Mouse (Mus musculus): ENCODE measurements around the gene Slc7a9. TPM values are rescaled to one million over a fixed set of nuclear protein-coding genes. Genes with fewer than 3 reads are reported as not detected.

Slc7a9 gene
- polyA plus RNA-seq, 1 experiment: not detected

GRCm38 (mm10) chr7:35423071-35423470 lies 25.5 kb upstream of the Slc7a9 start:
- no peak overlapping the region for H3K4me2 ChIP-seq (ENCODE audit: low read depth)
- H3K36me3 ChIP-seq (ENCODE audit: control insufficient read depth, insufficient read depth): peaks cover 15% of the 10 kb centered on the region
- no peaks in the 10 kb centered on the region for H3K27me3 ChIP-seq (ENCODE audit: control insufficient read depth, insufficient read depth, insufficient read length)
- no peaks in the 10 kb centered on the region for H3K79me2 ChIP-seq (ENCODE audit: control insufficient read depth, insufficient read depth)
- no peak overlapping the region for H3K4me3 ChIP-seq
- no peak overlapping the region for H3ac ChIP-seq (ENCODE audit: control insufficient read depth, insufficient read length)
- TF ChIP-seq POLR2AphosphoS2 (IDR thresholded peaks at IDR 0.05; ENCODE audit: insufficient read length, low read depth) (no peak), USF1 (IDR thresholded peaks at IDR 0.05; ENCODE audit: low read depth) (no peak), CEBPB (IDR thresholded peaks at IDR 0.05; ENCODE audit: insufficient read depth, poor library complexity, severe bottlenecking) (no peak), MYOG (IDR thresholded peaks at IDR 0.05; ENCODE audit: control insufficient read depth in 1 of 3, insufficient read depth in 1 of 3, insufficient read length in 2 of 3, low read depth in 2 of 3) (no peak), POLR2A (IDR thresholded peaks at IDR 0.05; ENCODE audit: insufficient read length, low read depth) (no peak), MAX (IDR thresholded peaks at IDR 0.05; ENCODE audit: low read depth) (no peak), TCF3 (IDR thresholded peaks at IDR 0.05; ENCODE audit: insufficient read length, low read depth) (no peak), SRF (IDR thresholded peaks at IDR 0.05; ENCODE audit: control insufficient read depth, insufficient read length, low read depth) (no peak), MYOD1 (IDR thresholded peaks at IDR 0.05; ENCODE audit: control insufficient read depth in 1 of 3, insufficient read length in 2 of 3, low read depth in 2 of 3) (no peak), REST (IDR thresholded peaks at IDR 0.05; ENCODE audit: insufficient read depth, insufficient read length) (no peak), TCF12 (IDR thresholded peaks at IDR 0.05; ENCODE audit: insufficient read depth, poor library complexity, severe bottlenecking) (no peak), E2F4 (IDR thresholded peaks at IDR 0.05; ENCODE audit: insufficient read depth) (no peak)

- TF ChIP-seq E2F4 (IDR thresholded peaks at IDR 0.05; ENCODE audit: insufficient read depth) (no peak), USF1 (IDR thresholded peaks at IDR 0.05; ENCODE audit: low read depth) (no peak), TCF12 (IDR thresholded peaks at IDR 0.05; ENCODE audit: insufficient read depth, poor library complexity, severe bottlenecking) (no peak), POLR2A (IDR thresholded peaks at IDR 0.05; ENCODE audit: insufficient read length, low read depth) (no peak), MAX (IDR thresholded peaks at IDR 0.05; ENCODE audit: low read depth) (no peak), TCF3 (IDR thresholded peaks at IDR 0.05; ENCODE audit: insufficient read length, low read depth) (no peak), SRF (IDR thresholded peaks at IDR 0.05; ENCODE audit: control insufficient read depth, insufficient read length, low read depth) (no peak), POLR2AphosphoS2 (IDR thresholded peaks at IDR 0.05; ENCODE audit: insufficient read length, low read depth) (no peak), MYOG (IDR thresholded peaks at IDR 0.05; ENCODE audit: control insufficient read depth in 1 of 3, insufficient read depth in 1 of 3, insufficient read length in 2 of 3, low read depth in 2 of 3) (no peak), REST (IDR thresholded peaks at IDR 0.05; ENCODE audit: insufficient read depth, insufficient read length) (no peak), MYOD1 (IDR thresholded peaks at IDR 0.05; ENCODE audit: control insufficient read depth in 1 of 3, insufficient read length in 2 of 3, low read depth in 2 of 3) (no peak), CEBPB (IDR thresholded peaks at IDR 0.05; ENCODE audit: insufficient read depth, poor library complexity, severe bottlenecking) (no peak)
- no peak overlapping the region for H3ac ChIP-seq (ENCODE audit: control insufficient read depth, insufficient read length)
- no peak overlapping the region for H3K4me3 ChIP-seq
- H3K79me2 ChIP-seq (ENCODE audit: control insufficient read depth, insufficient read depth): no peaks in the 10 kb centered on the region
- H3K27me3 ChIP-seq (ENCODE audit: control insufficient read depth, insufficient read depth, insufficient read length): no peaks in the 10 kb centered on the region
- peaks cover 8% of the 10 kb centered on the region for H3K36me3 ChIP-seq (ENCODE audit: control insufficient read depth, insufficient read depth)
- H3K4me2 ChIP-seq (ENCODE audit: low read depth): no peak overlapping the region
Measured at GRCm38 (mm10) chr7:35428146-35428545, 20.4 kb upstream of the Slc7a9 start.

- H3K4me3 ChIP-seq: no peak overlapping the region
- H3K4me2 ChIP-seq (ENCODE audit: low read depth): no peak overlapping the region
- H3K27me3 ChIP-seq (ENCODE audit: control insufficient read depth, insufficient read depth, insufficient read length): no peaks in the 10 kb centered on the region
- no peak overlapping the region for H3ac ChIP-seq (ENCODE audit: control insufficient read depth, insufficient read length)
- no peaks in the 10 kb centered on the region for H3K36me3 ChIP-seq (ENCODE audit: control insufficient read depth, insufficient read depth)
- TF ChIP-seq CEBPB (IDR thresholded peaks at IDR 0.05; ENCODE audit: insufficient read depth, poor library complexity, severe bottlenecking) (no peak), TCF3 (IDR thresholded peaks at IDR 0.05; ENCODE audit: insufficient read length, low read depth) (no peak), POLR2A (IDR thresholded peaks at IDR 0.05; ENCODE audit: insufficient read length, low read depth) (no peak), TCF12 (IDR thresholded peaks at IDR 0.05; ENCODE audit: insufficient read depth, poor library complexity, severe bottlenecking) (no peak), POLR2AphosphoS2 (IDR thresholded peaks at IDR 0.05; ENCODE audit: insufficient read length, low read depth) (no peak), MYOG (IDR thresholded peaks at IDR 0.05; ENCODE audit: control insufficient read depth in 1 of 3, insufficient read depth in 1 of 3, insufficient read length in 2 of 3, low read depth in 2 of 3) (no peak)
- no peaks in the 10 kb centered on the region for H3K79me2 ChIP-seq (ENCODE audit: control insufficient read depth, insufficient read depth)
Measured at GRCm38 (mm10) chr7:35435266-35435665, 13.3 kb upstream of the Slc7a9 start.

GRCm38 (mm10) chr7:35447501-35447900 lies 1.1 kb upstream of the Slc7a9 start:
- peaks cover 27% of the 10 kb centered on the region for H3K27me3 ChIP-seq (ENCODE audit: control insufficient read depth, insufficient read depth, insufficient read length)
- TF ChIP-seq POLR2A (IDR thresholded peaks at IDR 0.05; ENCODE audit: insufficient read length, low read depth): no peak
- no peak for TF ChIP-seq MYOG (IDR thresholded peaks at IDR 0.05; ENCODE audit: control insufficient read depth in 1 of 3, insufficient read depth in 1 of 3, insufficient read length in 2 of 3, low read depth in 2 of 3)
- no peak for TF ChIP-seq REST (IDR thresholded peaks at IDR 0.05; ENCODE audit: insufficient read depth, insufficient read length)
- no peak for TF ChIP-seq TCF12 (IDR thresholded peaks at IDR 0.05; ENCODE audit: insufficient read depth, poor library complexity, severe bottlenecking)
- no peak overlapping the region for H3ac ChIP-seq (ENCODE audit: control insufficient read depth, insufficient read length)
- H3K36me3 ChIP-seq (ENCODE audit: control insufficient read depth, insufficient read depth): no peaks in the 10 kb centered on the region
- no peak overlapping the region for H3K4me3 ChIP-seq
- H3K4me2 ChIP-seq (ENCODE audit: low read depth): no peak overlapping the region
- no peaks in the 10 kb centered on the region for H3K79me2 ChIP-seq (ENCODE audit: control insufficient read depth, insufficient read depth)

- Histone ChIP-seq H3K36me3 (ENCODE audit: control insufficient read depth, insufficient read depth) (no peaks in the 10 kb centered on the region), H3K4me3 (no peak overlapping the region), H3K4me2 (ENCODE audit: low read depth) (no peak overlapping the region), H3ac (ENCODE audit: control insufficient read depth, insufficient read length) (no peak overlapping the region), H3K27me3 (ENCODE audit: control insufficient read depth, insufficient read depth, insufficient read length) (peaks cover 28% of the 10 kb centered on the region), H3K79me2 (ENCODE audit: control insufficient read depth, insufficient read depth) (no peaks in the 10 kb centered on the region)
- TF ChIP-seq POLR2A (IDR thresholded peaks at IDR 0.05; ENCODE audit: insufficient read length, low read depth) (no peak), SRF (IDR thresholded peaks at IDR 0.05; ENCODE audit: control insufficient read depth, insufficient read length, low read depth) (no peak), MAX (IDR thresholded peaks at IDR 0.05; ENCODE audit: low read depth) (no peak), MYOG (IDR thresholded peaks at IDR 0.05; ENCODE audit: control insufficient read depth in 1 of 3, insufficient read depth in 1 of 3, insufficient read length in 2 of 3, low read depth in 2 of 3) (no peak), TCF3 (IDR thresholded peaks at IDR 0.05; ENCODE audit: insufficient read length, low read depth) (no peak), CEBPB (IDR thresholded peaks at IDR 0.05; ENCODE audit: insufficient read depth, poor library complexity, severe bottlenecking) (no peak), REST (IDR thresholded peaks at IDR 0.05; ENCODE audit: insufficient read depth, insufficient read length) (no peak), TCF12 (IDR thresholded peaks at IDR 0.05; ENCODE audit: insufficient read depth, poor library complexity, severe bottlenecking) (no peak), USF1 (IDR thresholded peaks at IDR 0.05; ENCODE audit: low read depth) (no peak), POLR2AphosphoS2 (IDR thresholded peaks at IDR 0.05; ENCODE audit: insufficient read length, low read depth) (no peak), MYOD1 (IDR thresholded peaks at IDR 0.05; ENCODE audit: control insufficient read depth in 1 of 3, insufficient read length in 2 of 3, low read depth in 2 of 3) (no peak), E2F4 (IDR thresholded peaks at IDR 0.05; ENCODE audit: insufficient read depth) (no peak)
Measured at GRCm38 (mm10) chr7:35448867-35449266, 271 bp downstream of the Slc7a9 start.

Data from myocyte (in vitro differentiated cells).